Mouse (Mus musculus) T-helper 1 cell (primary cell): Measurements from ENCODE around the gene Map2k5.

ENCODE experiments used
- in situ Hi-C: fragments of 300-600 bp; cut with MboI, MseI; formaldehyde crosslinking; loops from one replicate; pipeline ENCODE4 v1.15.1; 2025; ENCODE audit warnings: high pct_unique_total_duplicates

Map2k5 gene

GRCm38 (mm10) chr9:63341761-63342160, 35.9 kb downstream of the Map2k5 start:
- in situ Hi-C loops = no loop called here

GRCm38 (mm10) chr9:63339256-63339655, 38.4 kb downstream of the Map2k5 start:
- in situ Hi-C loops = no loop called here

GRCm38 (mm10) chr9:63338716-63339115, 39.0 kb downstream of the Map2k5 start:
- in situ Hi-C loops = no loop called here

GRCm38 (mm10) chr9:63335816-63336215, 41.9 kb downstream of the Map2k5 start:
- in situ Hi-C loops = no loop called here

GRCm38 (mm10) chr9:63333074-63333473, 44.6 kb downstream of the Map2k5 start:
- in situ Hi-C loops = loop anchor here (5.0 kb wide), 1 partner anchor 81 kb away; no protein-coding TSS in a partner anchor

GRCm38 (mm10) chr9:63331246-63331645, 46.5 kb downstream of the Map2k5 start:
- in situ Hi-C loops = loop anchor here (5.0 kb wide), 1 partner anchor 79 kb away; no protein-coding TSS in a partner anchor

- in situ Hi-C loops = no loop called here
Measured at GRCm38 (mm10) chr9:63328958-63329685, 48.6 kb downstream of the Map2k5 start.

- in situ Hi-C loops = no loop called here
Measured at GRCm38 (mm10) chr9:63315231-63315630, 62.5 kb downstream of the Map2k5 start.

GRCm38 (mm10) chr9:63314126-63314525, 63.6 kb downstream of the Map2k5 start:
- in situ Hi-C loops = no loop called here

- in situ Hi-C loops = no loop called here
Measured at GRCm38 (mm10) chr9:63309956-63310355, 67.7 kb downstream of the Map2k5 start.

- in situ Hi-C loops = no loop called here
Measured at GRCm38 (mm10) chr9:63309008-63309407, 68.7 kb downstream of the Map2k5 start.

GRCm38 (mm10) chr9:63308441-63308840, 69.3 kb downstream of the Map2k5 start:
- in situ Hi-C loops = no loop called here

- in situ Hi-C loops = no loop called here
Measured at GRCm38 (mm10) chr9:63302511-63302910, 75.2 kb downstream of the Map2k5 start.

GRCm38 (mm10) chr9:63298656-63299055, 79.0 kb downstream of the Map2k5 start:
- in situ Hi-C loops = no loop called here

GRCm38 (mm10) chr9:63295551-63295958, 82.1 kb downstream of the Map2k5 start:
- in situ Hi-C loops = no loop called here

- in situ Hi-C loops = no loop called here
Measured at GRCm38 (mm10) chr9:63294846-63295245, 82.9 kb downstream of the Map2k5 start.

GRCm38 (mm10) chr9:63293781-63294480, 83.8 kb downstream of the Map2k5 start:
- in situ Hi-C loops = no loop called here

- in situ Hi-C loops = no loop called here
Measured at GRCm38 (mm10) chr9:63288676-63289075, 89.0 kb downstream of the Map2k5 start.

GRCm38 (mm10) chr9:63284392-63284791, 93.3 kb downstream of the Map2k5 start:
- in situ Hi-C loops = no loop called here

- in situ Hi-C loops = no loop called here
Measured at GRCm38 (mm10) chr9:63281996-63282395, 95.7 kb downstream of the Map2k5 start.

- in situ Hi-C loops = no loop called here
Measured at GRCm38 (mm10) chr9:63281086-63281485, 96.6 kb downstream of the Map2k5 start.

- in situ Hi-C loops = no loop called here
Measured at GRCm38 (mm10) chr9:63273781-63274180, 103.9 kb downstream of the Map2k5 start.

GRCm38 (mm10) chr9:63269839-63270238, 107.9 kb downstream of the Map2k5 start:
- in situ Hi-C loops = no loop called here
